Mouse (Mus musculus): ENCODE measurements around the gene Stoml1.

DNA sequence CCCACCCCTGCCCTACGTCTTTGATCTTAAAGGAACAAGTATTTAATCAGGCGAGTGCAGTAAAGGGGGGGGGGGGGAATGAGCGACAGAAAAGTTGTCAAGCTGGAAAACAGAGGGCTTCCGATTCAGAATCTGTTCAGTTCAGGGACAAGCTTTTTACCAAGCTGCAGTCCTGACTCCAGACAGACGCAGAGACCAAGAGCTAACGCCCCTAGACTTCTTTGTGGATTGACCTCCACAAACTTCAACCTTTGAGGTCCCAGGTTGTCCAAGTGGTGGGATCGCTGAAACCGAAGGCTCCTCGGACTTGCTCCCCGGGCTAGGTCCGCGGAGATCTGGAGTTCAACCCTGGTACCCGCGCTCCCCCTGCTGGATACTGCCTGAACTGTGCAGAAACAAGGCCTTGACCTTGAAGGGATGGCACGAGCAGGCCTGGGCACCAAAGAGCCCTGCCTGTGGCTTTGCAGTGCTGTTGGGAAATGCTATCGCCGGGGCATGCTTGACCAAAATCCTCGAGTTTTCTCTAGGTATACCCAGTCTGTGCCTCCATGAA, 48.4 kb upstream of the Stoml1 start:
- TF ChIP-seq CTCF (IDR thresholded peaks at IDR 0.05; ENCODE audit: low read depth) = peak; percentile 99
- TF ChIP-seq EP300 (IDR thresholded peaks at IDR 0.05; ENCODE audit: low read depth) = no peak

All from liver, embryonic 14.5 days (tissue).